Mouse (Mus musculus) brain, embryonic 14.5 days (tissue): Measurements from ENCODE around the gene Rtn4ip1.

ENCODE experiments used
- CTCF ChIP-seq: fragments of 200-500 bp; IDR thresholded peaks from 2 replicates; pipeline ENCODE4 v1.5.1; 2012; ENCODE audit warnings: inconsistent platforms, mild to moderate bottlenecking, moderate library complexity, borderline replicate concordance; ENCODE audit not compliant: insufficient read depth, insufficient read length; ENCODE audit errors: extremely low read depth
- POLR2A ChIP-seq: fragments of 200-500 bp; IDR thresholded peaks from 2 replicates; pipeline ENCODE4 v1.6.1; 2012; ENCODE audit warnings: mild to moderate bottlenecking, inconsistent platforms, borderline replicate concordance; ENCODE audit not compliant: poor library complexity, insufficient read depth, insufficient read length, severe bottlenecking; ENCODE audit errors: extremely low read depth

DNA sequence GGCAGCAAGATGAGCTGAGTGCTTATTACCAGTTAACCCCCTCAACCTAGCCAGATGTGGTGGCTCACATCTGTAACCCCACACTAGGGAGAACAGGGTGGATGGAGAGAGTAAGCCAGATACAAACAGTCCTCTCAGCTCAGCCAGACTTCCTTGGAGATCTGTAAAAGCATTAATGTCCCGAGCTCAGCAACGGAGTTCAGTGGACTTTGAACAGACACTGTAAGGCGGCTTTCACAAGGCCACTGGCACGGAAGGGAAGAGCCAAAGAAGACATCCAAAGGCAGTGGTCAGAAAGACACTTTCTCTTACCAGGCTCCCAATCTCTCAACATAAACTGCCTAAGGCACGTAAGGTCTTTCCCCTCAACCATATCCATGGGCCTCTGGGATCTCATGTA lies 81.6 kb downstream of the Rtn4ip1 start:
- TF ChIP-seq CTCF = no peak
- no peak for TF ChIP-seq POLR2A
